Mouse (Mus musculus) thymus, postnatal 36 days (tissue): ENCODE measurements around the gene Zzef1.
"Not testable (repeated sequence)": the region's sequence is repeated elsewhere in the genome, so short reads cannot be mapped to it uniquely, and the experiment has no call there.

Experiments
- DNase-seq, 2 experiments: peaks; one replicate each; pipeline ENCODE4 v3.0.0; 2022; ENCODE audit warnings: mixed read lengths in 2 of 2

Gene Zzef1

DNA sequence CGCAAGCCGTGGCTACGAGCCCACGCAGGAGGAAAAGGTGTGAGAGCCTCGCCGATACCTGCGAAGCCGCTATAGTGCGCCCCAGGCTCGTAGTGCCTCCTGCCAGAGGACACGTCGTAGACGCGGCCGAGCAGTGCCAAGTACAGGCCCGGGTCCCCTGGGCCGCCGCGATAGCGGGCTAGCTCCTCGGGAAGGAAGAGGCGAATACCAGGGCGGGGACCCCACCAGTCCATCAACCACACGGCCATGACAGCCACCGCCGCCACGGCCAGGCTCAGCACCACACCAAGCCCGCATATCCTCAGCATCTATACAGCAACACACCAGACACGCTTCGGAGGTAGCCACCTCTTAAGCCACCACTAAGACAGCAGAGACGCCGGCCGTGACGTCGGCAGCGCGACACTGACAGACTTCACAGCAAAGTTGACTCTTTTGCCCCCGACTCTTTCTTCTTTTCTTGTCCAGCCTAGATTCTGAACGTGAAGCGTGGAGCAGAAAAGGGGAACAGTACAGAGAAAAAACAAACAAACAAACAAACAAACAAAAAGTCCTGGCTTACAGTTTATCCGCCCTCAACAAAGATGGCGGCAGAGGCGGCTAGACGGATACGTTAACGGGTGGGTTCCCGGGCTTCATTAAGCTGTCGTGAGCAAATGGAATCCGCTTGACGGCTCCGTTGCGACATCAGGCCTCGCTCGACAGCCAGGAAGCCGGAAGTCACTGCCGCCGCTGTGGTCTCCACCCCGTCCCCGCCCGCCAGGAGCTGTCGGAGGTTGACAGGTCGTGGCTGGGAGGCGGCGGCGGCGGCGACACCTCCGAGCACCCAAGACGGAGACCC is at the start of gene Zzef1, which contains the start of gene Cyb5d2:
Gene Zzef1, plus strand, starts transcription at position 772 of the 841 bp plus-strand sequence.
Gene Cyb5d2, minus strand, starts transcription at position 688 of the 841 bp plus-strand sequence.
- DNase-seq = peak; percentile 91 to 95

DNA sequence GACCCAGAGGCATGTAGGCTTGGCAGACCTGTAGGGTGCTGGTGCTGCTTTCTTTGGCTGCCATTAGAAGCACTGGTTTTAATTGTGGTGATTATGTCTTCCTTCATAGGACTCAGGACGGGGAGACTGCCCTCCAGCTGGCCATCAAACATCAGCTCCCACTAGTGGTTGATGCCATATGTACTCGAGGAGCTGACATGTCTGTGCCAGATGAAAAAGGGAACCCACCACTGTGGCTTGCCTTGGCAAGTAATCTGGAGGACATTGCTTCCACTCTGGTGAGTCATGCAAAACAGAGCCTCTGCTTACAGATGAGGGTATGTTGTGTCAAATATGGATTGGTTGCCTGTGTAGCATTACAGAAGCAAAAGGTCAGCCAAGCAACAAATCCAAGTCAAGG is 44.1 kb upstream of the Zzef1 start:
- DNase-seq = no peak

DNA sequence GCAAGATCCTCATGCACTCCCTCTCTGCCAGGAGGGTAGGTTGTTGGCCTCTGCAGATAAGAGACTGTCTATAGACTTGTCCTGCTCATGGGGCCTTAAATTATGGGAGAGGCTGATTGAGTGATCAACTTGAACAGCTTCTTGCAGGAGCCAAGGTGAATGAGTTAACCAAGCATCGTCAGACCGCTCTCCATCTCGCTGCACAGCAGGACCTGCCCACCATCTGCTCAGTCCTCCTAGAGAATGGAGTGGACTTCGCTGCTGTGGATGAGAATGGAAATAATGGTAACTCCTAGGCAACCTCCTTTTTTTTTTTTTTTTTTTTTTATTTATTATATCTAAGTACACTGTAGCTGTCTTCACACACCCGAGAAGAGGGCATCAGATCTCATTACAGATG is 37.7 kb upstream of the Zzef1 start:
- no peak for DNase-seq

DNA sequence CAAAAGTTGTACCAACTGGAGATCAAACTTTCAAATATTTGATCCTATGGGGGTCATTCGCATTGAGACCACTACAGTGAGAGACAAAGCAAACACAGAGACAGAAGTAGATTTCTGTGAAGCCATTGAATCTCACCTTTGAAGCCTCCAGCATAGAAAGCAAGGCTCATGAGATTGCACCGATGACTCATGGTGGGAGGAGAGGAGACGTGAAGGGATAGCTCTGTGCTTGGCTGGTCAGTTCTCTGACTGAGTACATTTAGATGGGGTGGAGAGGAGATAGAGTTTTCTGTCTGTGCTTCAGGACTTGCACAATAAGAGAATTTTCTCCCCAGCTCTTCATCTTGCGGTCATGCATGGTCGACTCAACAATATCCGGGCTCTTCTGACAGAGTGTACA is 36.4 kb upstream of the Zzef1 start:
- no peak for DNase-seq

DNA sequence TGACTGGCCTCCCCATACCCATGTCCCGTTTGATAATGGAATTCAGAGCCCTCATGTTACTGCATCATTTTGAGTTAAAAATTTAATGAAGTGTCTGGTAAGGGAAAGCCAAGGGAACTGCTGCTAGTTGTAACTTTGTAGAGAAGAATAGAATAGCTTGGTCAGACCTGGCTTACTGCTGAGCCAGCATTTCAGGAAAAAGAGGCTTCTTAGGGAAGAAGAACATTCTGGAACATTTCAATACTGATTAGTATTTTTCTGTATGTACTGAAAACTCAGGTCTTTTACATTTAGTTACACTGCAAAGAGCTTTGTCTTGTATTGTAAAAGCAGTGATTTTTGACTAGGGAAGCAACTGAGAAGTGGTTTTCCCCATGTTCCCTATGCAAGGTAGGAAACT is 35.2 kb upstream of the Zzef1 start:
- DNase-seq = no peak

DNA sequence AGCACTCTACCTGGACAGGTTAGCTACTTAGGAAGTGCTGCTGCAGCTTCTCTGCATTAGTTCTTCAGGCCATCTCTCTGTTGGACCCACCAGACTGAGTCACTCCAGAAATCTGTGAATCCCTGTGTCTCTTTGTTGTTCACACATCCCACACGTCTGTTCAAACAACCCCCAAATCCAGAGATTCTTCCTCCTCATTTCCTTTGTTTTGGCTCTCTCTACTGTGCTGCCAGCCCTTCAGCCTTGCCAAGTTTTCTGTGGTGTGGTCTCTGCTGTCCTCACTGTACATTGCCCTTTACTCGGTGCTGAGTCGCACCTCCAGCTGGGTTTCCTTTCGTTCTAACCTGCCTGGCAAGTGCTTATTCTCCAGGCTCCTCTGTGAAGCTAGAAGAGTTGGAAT is 31.8 kb upstream of the Zzef1 start:
- DNase-seq = no peak

DNA sequence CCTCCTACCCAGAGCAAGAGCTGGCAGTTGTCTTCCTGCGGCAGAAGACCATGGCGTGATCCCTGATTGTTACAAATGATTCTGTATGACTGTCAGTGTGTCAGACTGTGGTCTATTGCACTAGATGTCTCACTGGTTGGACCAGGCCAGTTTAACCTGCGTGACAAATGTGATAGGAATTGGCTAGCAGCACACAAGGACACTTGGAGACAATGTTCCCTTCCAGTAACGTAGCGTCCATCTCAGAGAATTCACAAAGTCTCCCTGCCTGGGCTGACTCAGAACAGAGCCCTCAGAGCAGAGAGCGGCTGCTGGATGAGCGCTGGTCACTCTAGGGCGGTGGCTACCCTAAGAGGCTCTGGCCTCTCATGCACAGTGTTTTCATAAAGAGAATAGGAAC is 28.3 kb upstream of the Zzef1 start:
- DNase-seq = no peak

DNA sequence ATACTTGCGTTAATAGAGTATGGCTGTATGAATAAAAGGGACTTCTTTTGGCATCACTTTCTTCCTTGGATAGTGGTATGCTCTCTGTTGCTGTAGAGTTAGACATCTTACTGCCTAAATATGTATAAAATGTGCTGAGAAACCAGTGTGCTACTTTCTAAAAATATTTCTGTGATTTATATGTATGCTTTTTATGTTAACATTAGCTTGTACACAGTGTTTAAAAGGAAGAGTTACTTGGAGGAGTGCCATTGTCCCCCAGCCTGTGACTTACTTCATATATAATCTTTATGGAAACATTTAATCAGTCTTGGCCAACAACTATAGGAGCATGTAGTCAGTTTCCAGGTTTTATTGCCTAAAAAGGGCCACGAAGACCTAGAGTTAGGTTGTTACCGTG is 27.0 kb upstream of the Zzef1 start:
- DNase-seq = no peak

DNA sequence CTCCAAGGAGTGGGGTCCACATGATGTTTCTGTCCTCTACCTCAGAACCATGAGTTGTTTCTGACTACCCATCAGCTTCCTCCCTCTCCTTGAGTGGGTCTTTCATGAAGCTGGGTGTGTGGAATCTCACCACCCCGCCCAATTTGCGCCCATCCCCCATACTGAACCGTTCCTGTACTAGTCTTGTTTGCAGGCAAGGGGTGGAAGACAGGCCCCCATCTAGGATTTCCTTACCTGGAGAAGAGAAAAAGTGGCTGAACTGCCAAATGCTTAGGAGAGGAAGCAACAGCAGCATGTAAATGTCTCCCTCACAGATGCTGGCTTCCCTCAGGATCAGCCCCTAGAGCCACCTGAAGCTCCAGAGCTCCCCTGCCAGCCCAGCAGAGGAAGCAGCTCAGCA is 25.7 kb upstream of the Zzef1 start:
- DNase-seq = no peak

DNA sequence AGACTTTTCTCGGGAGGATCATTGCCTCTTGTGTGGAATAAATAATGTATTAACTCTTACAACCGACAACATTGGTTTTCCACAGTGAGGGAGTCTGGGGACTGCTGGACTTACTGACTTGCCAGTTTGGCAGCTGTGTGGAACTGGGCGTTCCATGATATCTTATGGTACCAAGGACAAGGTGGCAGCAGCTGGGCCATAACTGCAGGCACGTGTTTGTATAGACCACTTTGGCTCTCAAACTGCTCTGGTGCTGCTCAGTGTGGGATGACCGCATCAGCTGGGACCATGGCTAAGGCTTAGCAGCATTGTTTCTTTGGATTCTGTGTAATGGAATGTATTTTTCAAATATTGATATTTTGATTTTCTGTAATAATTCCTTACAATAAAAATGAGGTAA is 25.2 kb upstream of the Zzef1 start:
- DNase-seq = no peak

DNA sequence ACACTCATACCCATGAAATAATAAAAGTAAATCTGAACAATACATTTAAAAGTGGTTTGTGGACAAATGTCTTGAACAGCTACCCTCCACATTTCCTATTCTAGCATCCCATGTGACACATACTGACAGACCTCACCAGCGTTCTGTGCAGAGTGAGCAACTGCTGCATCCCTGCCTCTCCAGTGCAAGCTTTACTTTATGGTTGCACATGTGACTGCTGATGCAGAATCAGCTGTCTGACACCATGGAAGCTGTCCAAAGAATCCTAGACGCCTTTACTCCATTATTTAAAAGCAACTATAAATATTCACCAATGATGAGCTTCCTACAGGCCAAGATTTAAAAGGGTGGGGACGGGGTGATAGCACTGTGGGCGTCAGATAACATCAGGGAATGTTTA is 24.6 kb upstream of the Zzef1 start:
- no peak for DNase-seq

DNA sequence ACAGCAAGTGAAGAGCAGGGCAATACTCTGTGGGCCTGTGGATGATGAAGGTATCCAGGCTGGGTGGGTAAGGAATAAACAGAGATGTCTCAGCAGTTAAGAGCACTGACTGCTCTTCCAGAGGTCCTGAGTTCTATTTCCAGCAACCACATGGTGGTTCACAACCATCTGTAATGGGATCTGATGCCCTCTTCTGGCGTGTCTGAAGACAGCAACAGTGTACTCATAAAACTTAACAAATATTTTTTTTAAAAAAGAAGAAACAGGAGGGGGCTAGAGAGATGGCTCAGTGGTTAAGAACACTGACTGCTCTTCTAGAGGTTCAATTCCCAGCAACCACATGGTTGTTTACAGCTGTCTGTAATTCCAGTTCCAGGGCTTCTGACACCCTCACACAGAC is 23.4 kb upstream of the Zzef1 start:
- DNase-seq = not testable (repeated sequence)

DNA sequence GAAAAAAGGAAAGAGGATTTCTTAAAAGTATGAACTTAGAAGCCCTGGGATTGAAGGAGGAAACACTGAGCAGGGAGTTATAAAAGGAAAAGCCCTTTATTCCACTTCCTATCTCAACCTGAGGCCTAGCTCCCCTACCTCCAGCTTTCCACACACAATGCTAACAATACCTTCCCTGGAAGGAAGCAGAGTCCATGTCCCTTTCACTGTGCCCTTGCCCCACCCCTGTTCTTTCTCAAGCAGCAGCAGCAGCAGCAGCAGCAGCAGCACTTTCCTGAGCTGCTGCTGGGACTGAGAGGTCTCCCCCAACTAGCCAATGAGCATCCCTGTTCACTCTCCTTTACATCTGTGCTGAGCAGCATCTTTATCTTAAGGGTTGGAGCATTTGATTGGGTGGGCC is 17.1 kb upstream of the Zzef1 start:
- DNase-seq = no peak

DNA sequence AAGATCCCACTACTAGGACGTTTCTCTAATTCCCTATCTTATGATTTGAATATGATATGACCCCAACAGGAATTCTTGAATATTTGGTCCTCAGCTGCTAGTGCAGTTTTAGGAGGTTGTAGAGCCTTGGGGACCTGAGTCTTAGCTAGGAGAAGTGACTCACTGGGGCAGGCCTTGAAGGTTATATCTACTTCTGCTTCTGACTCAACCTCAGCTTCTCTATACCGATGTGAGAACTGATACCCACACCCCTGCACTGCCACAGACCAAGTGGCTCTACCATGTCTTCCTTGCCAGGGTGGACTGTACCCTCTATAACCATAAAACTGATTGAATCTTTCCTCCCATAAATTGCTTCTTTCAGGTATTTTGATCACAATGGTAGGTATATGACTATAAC is 13.9 kb upstream of the Zzef1 start:
- no peak for DNase-seq

DNA sequence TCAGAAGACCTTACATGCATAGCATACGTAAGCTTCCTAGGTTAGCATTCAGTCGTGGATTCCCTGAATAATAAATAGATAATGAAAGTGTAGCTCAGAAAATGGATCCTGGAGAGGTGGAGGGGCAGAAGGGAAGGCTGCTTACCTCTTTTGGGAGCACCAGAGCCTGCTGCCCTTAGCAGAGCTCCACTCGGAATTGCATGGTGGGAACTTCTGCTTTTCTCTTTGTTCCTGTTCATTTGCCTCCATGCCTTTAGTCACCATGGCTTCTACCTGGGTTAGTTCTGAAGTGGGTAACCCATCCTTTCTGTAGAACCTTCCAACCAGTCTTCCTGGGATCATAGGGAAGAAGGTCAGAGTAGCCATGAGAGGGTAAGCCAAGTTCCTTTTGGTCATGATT is 13.5 kb upstream of the Zzef1 start:
- DNase-seq = no peak

DNA sequence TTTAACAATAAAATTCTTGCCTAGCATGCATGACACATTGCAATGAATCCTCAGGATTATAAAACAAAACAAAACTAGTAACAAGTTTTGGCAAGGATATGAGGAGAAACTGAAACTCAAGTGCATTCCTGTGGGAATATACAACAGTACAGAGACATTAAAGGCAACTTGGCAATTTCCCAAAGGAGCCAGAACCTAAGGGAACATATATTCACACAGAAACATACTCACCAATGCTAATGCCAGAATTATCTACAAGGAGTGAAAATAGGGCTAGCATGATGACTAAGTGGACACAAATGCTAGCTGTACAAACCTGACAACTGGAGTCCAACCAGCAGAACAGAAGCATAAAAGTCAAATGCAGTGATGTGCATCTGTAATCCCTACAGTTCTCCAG is 4.0 kb upstream of the Zzef1 start:
- no peak for DNase-seq

DNA sequence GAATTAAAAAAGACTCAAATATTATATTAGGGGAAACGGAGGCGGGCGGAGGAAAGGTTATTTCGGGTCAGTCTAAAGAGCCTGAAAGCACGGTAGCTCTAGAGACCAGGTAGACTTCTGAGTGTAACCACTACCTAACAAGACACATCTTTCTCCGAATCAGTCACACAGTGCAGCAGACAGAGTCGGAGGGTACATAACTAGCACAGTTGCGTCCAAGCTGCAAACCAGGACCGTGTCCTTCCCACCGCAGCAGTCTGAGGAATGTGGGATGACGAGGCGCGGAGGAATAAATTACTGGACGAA is 924 bp upstream of the Zzef1 start:
- no peak for DNase-seq

DNA sequence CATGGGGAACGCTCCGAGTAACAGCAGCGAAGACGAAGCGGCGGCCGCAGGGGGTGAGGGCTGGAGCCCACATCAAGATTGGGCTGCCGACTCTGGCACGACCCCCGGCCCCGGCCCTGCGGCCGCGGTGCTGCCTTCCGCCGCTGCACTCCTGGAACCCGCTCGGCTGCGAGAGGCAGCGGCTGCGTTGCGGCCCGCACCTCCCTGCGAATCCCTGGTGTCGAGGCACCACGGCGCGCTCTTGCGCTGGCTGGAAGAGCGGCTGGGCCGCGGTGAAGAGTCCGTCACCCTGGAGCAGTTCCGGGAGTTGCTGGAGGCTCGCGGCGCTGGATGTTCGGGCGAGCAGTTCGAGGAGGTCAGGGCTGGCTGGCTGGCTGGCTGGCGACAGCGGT is 266 bp downstream of the Zzef1 start:
- DNase-seq = no peak

DNA sequence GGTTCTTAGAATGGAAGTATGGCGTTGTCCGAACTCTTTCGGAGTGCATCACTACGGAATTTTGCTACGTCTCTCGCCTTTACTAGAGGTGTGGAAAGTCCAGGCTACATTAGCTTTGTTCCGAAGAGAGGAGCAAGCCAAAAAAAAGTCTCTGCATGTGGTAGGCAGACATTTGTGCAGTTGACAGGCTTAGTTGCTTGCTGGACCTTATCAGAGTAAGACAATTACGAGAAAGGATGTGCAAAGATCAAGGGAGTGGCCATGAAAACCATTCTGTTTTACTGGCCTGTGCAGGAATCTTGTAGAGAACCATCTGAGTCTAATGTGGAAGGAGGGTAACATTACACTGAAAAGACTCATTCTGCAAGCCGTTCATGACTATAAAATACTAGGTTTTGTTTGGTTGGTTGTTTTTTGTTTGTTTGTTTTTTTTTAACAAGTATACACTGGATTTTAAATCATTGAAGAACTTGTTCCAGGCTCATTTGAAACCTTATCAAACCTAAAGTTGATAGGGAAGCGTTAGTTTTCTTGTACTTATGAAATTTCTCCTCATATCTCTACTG is 830 bp downstream of the Zzef1 start:
- DNase-seq = no peak

DNA sequence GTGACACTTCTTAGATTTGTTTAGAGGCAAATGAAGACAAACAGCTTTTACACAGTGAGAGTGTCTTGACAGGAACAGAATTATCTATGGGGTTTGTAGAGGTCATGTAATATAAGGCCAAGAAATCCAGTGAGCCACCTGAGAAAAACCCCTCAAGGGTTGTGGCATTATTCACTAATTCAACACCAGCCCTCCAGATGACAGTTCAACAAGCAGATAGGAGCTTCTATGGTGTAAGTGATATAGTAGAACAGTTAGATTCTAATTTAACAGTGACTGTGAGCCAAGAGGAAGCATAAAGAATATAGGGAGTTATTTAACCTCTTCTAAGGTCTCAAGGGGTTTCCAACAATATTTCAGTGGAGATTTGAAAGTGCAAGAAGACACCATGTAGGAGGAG is 2.1 kb downstream of the Zzef1 start:
- DNase-seq = no peak

DNA sequence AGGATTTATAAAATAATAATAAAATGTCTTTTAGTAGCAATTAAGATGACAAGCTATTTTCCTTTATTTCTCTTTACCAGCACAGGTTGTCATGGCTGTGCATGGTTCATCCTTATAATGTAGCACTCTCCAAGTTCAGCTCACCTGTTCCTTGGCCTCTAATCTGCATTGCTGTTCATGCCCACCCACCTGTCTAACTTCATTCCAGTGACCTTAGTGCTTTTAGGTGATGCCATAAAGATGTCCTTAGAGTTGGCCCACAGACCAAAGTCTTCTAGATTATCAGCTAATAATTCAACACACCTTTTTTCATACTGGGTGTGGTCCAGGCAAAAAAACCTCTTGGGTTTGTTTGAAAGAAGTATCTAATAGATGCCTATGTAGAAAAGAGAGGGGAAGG is 5.2 kb downstream of the Zzef1 start:
- no peak for DNase-seq

DNA sequence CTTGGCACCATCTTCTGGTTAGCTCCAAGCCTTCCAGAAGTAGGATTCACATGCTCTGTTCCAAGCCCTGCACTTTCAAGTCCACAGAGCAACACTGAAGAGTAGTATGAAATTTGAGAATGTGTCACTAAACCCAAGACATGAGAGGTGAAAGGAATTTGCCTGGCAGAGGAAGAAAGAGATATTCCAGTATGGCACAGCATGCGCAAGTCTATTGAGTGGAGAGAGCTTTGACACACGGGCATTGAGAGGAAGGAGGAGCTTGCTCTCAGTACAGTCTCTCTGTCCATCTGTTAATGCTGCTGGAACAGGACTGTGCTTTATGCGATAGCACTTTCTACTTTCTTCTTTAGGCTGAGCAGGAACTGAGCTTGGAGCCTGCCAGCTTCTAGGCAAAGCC is 7.0 kb downstream of the Zzef1 start:
- no peak for DNase-seq

DNA sequence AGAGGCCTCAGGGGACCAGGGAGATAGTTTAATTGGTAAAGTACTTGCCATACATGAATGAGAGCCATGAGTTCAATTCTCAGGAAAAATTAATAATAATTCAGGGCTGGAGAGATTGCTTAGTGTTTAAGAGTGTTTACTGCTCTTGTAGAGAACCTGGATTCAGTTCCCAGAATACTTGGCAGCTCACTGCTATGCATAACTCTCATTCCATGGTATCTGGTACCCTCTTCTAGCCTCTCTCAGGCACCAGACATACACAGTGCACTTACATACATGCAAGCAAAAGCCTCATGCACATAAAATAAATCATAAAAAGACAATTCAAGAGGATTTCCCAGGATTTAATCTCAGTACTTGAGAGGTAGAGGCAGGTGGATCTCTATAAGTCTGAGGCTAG is 8.6 kb downstream of the Zzef1 start:
- no peak for DNase-seq

DNA sequence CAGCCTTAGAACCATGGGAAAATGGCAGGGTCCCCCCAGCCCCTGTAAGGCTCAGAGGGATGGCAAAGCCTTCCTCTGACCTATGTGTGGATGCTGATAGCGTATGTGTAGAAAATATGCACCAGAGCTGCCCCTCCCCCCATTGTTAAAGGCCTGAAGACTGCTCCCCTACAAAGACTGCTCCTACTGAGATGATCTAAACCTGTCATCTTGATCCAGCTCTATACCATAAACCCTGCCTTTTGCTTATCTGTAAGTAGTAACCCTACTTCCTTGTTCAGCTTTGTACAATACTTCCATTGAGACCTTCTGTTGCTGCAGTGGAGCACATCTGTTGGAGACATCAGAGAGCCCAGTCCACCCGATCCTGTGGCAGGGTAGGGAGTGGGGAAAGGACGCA is 9.2 kb downstream of the Zzef1 start:
- no peak for DNase-seq

DNA sequence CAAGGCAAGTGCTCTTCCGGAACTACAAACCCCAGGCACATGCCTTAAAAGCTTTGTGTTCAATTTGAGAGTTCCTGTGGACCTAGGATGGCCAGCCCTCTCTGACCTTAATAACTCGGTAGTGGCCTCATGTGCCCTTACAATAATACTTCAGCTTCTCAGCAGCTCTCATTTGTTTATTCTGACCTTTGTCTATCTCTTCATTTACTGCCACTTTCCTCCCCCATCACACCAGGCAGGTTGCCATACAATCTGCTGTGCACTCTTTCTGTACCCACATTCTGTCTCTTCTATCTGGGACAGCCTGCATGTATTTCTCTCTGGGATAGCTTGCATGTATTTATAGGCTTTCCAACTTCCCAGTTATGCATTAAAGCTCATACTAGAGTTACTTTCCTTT is 10.5 kb downstream of the Zzef1 start:
- no peak for DNase-seq
